Mouse (Mus musculus): ENCODE results near the gene Limch1.

Gene Limch1

DNA sequence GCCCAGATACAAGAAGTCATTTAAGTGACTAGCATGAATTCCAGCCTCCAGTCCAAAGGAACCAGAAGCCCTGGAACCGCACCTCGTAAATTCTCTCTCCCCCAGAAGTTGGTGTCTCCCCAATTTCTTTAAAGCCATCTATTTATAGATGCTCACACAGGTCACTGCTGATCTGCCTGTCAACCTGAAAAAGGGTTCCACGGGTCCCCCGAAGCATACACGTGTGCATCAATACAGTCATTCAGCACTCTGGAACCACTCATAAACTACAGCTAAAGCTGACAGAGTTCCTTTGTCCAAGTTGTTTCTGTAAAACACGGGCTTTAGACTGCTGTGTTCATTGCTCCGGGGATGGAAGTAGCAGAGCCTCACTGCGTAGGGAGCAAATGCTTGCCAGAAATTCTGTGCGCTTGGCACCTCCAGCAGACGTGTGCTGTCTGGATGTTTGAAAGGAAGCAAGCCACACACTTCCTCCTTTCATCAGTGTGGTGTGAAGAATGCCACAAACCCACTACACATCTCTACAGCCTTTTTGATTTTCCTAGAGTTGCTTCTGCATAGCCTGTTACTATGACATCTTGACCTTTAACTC, 278.9 kb downstream of the Limch1 start:
- DNase-seq (ENCODE audit: low spot score in 2 of 2) = peak in 1 of 2 experiments; percentile 41

- DNase-seq (ENCODE audit: low spot score in 2 of 2) = no peak
Measured at GRCm38 (mm10) chr5:67025095-67025494, 279.5 kb downstream of the Limch1 start.

DNA sequence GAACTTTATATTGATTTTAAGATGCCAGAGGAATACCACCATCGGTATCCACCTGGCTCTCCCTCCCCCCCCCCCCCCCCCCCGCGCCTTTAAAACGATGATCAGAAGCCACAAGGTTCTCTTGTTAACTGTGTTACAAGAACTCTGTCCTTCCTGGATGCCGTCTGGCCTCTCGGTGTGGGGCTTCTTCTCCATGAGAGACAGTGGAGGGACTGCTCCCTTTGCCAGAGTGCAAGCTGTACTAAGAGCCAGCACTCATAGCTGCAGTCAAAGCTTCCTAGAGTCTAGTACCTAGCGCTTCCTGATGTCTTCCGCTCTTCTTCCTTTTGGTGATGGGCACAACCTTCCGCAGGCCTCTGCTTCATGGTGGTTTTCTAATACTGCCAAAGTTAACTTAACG, 280.0 kb downstream of the Limch1 start:
- DNase-seq (ENCODE audit: low spot score in 2 of 2) = no peak

GRCm38 (mm10) chr5:67028786-67029185, 283.2 kb downstream of the Limch1 start:
- DNase-seq (ENCODE audit: low spot score in 2 of 2) = no peak

DNA sequence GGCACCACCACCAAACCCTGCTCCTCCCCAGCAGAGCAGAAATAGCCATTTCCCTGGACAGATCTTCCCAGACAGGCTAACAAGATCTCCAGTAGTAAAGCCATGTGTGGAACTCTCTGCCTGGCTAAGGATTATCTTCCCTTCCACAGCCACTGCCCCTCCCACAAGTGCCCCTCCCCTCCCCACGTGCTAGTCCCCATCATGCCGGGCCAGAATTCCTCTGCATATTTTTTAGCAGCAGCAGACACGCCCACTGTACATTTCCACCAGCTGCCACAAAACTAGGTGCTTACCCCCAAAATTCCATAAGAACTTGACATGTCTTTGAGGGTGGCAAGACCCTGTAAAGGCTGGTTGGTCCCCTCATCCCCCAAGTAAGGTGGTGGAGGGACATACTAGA, 284.3 kb downstream of the Limch1 start:
- no peak for DNase-seq (ENCODE audit: low spot score in 2 of 2)

DNA sequence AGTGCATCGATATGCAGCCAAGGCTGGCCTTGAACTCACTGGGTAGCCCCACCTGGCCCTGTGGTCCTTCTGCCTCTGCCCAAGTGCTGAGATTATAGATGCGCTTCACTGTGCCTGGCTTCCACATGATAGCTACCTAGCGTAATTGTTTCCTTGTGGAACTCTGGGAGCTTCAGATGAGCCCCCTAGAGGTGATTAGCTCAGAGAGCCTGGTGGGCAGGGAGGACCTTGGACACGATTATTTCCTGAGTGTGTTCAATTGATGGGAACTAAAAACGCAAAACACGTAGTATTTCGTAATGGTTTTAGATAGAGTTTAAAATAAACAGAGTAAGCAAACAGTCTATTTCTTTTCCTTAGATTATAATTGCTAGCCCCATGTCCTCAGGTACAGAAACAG, 287.0 kb downstream of the Limch1 start:
- no peak for DNase-seq (ENCODE audit: low spot score in 2 of 2)

DNA sequence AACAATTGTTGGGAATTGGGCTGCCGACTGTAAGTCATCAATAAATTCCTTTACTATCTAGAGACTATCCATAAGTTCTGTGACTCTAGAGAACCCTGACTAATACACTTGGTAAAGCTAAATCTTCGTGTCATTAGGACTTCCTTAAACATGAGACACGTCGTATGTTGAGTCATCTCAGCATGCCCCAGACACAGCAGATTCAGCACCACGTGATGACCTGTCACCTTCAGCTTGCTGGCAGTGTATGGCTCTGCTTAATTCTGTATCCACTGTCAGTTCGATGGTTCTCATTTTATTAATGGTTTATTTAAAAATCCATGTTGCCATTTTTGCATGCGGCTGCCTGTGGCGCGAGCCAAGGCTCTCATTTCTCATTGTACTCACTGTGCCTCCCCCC, 298.3 kb downstream of the Limch1 start:
- DNase-seq (ENCODE audit: low spot score in 2 of 2) = no peak

DNA sequence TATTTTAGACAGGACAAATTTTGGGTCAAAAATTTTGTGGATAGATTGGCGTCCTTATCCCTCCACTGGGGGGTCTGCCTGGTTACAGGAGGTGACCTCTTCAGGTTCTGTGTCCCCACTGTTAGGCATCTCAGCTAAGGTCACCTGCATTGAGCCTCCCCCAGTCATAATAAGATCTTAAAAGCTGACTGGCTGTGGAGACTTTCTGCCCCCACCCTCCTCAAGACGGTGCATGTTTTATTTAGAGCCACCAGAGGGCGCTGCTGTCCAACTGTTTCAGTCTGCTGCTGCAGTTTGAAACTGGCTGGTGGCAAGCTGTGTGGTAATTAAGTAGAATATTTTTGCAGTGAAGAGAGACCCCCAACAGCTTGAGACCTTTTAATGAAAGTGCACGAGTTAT, 302.4 kb downstream of the Limch1 start:
- DNase-seq (ENCODE audit: low spot score in 2 of 2) = peak; percentile 26 to 29

DNA sequence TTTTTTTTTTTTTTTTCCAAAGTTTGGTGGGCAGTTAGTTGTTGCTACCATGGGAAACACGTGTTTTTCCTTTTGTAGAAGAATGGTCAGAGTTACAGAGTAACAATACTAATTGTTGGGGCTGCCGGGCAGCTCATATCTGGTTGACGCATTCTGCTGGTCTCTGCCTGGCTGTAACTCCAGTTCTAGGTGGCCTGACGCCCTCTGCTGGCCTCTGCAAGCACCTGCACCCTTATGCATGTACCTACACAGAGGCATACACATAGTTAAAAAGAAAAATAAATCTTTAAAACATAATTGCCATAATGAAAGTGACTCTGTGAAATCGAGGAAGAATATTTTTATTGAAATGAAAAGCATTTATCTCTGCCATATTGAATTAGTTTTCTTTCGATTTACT, 312.2 kb downstream of the Limch1 start:
- no peak for DNase-seq (ENCODE audit: low spot score in 2 of 2)

DNA sequence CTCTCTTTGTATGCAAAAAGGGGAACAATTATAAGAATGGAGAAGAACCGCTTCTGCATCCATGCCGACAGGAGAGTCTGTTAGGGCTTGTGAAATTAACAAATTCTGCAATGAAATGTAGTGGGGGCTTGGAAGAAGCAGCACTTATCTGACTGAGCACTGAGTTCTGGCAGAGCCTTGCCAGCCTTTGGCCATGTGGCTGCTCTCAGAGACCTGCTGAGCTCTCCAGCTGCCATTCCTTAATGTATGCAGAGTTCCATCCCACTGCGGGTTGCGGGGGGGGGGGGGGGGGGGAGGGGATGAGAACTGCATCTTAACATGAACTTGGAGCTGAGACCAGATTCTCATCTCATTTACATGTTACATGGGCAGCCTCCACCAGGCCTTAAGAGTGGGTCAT, 314.9 kb downstream of the Limch1 start:
- DNase-seq (ENCODE audit: low spot score in 2 of 2) = no peak

GRCm38 (mm10) chr5:67063596-67063995, 318.0 kb downstream of the Limch1 start:
- no peak for DNase-seq (ENCODE audit: low spot score in 2 of 2)

DNA sequence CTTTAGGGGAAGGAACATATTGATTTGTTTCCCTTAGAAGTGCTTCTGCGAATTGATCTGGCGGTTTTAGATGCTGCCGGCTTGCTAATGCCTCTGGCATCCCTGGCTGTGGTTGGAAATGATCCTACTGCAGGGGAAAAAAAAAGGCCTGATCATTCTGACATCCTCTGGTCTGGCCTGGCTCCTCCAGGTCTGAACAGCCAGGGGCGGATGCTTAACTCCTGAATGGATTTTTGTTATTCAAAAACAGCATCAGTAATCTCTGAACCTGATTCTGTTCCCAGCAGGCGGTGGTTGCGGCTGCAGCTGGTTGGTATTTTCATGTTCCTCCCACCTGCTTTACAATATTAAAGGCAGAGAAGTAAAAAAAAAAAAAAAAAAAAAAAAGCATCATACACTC, 337.5 kb downstream of the Limch1 start:
- no peak for DNase-seq (ENCODE audit: low spot score in 2 of 2)

- no peak for DNase-seq (ENCODE audit: low spot score in 2 of 2)
Measured at GRCm38 (mm10) chr5:67090856-67091255, 345.2 kb downstream of the Limch1 start.

GRCm38 (mm10) chr5:67091766-67092165, 346.1 kb downstream of the Limch1 start:
- DNase-seq (ENCODE audit: low spot score in 2 of 2) = no peak

- DNase-seq (ENCODE audit: low spot score in 2 of 2) = no peak
Measured at GRCm38 (mm10) chr5:67093991-67094390, 348.4 kb downstream of the Limch1 start.

GRCm38 (mm10) chr5:67095153-67095552, 349.5 kb downstream of the Limch1 start:
- DNase-seq (ENCODE audit: low spot score in 2 of 2) = no peak

DNA sequence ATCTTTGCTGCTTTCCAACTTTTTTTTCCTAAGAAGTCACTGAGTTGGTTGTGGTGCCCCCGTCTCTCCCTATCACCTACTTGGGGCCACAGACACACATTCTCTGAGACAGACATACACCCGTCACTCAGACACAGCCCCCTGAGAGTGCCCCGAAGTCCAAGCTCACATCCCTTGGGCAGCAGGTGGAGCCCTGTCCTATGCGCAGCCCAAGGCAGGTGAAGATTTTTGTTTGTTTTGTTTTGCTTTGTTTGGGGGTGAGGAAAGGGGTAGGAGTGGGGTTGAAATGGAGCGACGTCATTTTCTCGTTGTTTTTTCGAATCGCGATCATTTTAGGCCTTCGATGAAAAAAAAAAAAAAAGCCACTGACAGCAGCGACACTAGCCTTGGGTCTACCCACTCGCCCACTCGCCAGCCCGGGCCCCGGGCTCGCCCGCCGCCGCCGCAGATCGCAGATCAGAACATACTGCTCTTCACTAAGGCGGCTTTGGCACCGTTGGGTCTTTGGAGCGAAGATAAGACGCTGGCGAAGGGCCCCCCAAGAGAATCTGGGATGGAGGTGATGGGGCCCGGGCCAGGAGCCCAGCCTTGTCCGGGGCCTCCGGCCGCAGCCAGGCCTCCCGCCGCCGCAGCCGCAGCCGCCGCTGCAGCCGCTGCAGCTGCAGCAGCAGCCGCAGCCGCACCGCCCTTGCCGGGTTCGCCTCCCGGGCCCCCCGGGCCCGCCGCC, 350.2 kb downstream of the Limch1 start:
- peak in 1 of 2 experiments; percentile 8 for DNase-seq (ENCODE audit: low spot score in 2 of 2)

DNA sequence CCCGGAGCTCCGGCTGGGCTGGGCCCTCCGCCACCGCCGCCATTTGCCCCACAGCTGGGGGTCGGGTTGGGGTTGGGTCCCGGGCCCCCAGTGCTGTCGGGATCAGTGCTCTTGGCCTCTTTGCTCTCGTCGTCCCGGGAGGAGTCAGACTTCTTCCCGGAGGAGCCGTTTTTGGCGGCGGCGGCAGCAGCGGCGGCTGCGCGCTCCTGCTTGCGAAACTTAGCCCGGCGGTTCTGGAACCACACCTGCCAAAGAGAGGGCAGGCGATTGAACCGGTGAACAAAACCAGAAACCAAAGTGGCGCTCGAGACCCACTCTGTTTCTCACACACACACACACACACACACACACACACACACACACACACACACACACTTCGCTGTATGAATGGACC, 350.7 kb downstream of the Limch1 start:
- DNase-seq (ENCODE audit: low spot score in 2 of 2) = no peak

DNA sequence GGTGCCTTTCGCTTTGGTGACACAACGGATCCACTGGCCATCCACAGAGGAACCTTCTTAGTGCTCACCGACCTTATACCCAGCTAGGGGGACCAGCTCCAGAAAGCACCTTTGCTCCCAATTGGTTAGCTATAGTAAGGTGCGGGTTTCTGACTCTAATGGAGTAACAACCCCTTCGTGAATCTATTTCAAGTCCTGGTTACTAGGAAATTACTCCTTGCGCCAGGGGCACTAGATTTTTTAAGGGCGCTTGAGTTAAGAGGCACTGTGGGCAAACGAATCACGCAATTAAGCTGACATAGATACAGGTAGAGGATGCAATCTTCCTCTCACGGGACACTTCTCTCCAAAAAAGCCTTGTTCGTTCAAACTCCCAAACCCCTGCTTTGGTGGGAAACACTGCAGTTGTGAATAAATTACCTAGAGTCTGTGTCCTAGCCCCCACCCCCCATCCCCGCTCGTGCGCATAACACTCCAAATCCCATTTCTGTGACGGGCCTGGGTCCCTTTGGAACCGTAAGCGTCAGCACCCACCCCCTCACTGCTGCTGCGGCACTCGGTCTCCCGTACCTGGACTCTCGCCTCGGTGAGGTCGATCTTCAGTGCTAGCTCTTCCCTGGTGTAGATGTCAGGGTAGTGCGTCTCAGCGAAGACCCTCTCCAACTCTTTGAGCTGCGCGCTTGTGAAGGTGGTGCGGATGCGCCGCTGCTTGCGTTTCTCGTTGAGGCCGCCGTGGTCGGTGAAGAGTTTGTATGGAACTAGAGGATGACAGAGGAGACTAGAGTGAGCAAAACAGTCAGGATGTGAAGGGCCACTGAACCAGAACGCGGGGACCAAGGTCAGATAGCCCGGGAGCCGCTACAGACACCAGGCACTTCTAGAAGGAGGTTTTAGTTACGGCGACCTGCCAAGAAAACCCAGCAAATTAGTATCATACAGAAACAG, 351.8 kb downstream of the Limch1 start:
- DNase-seq (ENCODE audit: low spot score in 2 of 2) = peak; percentile 16 to 24

DNA sequence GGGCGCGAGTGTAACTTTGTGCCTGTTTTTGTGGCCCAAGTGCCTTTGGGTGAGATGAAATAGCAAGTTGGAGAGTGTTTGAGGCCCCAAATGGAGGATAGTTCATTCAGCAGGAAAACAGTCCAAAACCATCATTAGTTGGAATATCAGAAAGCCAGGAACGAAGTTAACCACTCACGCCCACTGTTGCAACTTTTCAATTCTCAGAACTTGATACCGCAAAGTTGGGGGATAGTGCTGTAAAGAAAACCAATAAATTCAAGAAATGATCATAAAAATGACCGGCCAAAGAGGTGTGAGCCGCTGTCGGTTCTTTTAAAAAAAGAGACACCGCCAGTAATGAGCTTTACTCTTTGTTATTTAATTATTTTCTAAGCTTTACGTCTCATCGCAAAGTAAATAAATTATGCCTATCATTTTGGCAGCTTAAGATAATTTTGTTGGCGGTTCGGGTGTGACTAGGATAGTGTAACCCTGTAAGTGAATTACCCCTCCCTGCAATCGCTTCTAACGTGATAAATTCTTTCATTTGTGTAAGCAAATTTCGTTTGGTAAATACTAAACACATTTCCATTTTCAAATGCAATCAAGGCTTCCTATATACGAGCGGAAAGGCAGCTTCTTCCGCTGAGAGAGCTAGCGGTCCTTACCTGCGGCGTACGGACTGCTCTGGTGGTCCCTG, 352.6 kb downstream of the Limch1 start:
- peak in 1 of 2 experiments; percentile 24 for DNase-seq (ENCODE audit: low spot score in 2 of 2)

DNA sequence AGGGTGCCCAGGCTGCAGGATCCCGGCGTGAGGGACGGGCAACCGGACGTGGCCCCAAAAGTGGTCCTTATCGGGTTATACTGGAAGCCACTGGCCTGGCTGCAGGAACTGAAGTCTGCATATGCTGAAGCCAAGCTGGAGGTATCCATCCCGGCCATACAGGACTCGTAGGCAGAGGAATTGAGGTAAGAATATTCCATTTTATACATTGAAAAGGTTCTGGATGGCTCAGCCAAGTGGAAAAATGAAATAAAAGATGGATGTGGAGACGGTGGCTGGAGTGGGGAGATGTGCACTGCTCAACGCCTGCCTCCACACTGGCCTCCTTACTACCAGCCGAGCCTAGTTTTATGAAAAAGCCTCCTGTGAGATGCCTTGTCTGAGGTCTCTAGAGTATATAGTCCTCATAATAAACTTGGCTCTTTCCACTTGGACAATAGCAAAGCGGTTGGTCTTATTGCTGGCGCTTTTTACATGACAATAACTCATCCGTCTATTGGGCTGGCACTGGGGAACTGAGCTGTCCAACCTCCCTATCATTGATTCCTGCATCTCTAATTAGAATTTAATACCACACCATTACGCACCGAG, 353.2 kb downstream of the Limch1 start, which contains the start of gene Phox2b:
TSS of gene Phox2b (minus strand) at position 569 of the 591 bp plus-strand sequence.
- DNase-seq (ENCODE audit: low spot score in 2 of 2) = peak in 1 of 2 experiments; percentile 14

Measured in frontal cortex, postnatal 36 days (tissue).